Mouse (Mus musculus): Measurements from ENCODE around the gene Taok3. TPM values are rescaled to one million over a fixed set of nuclear protein-coding genes. Genes with fewer than 3 reads are reported as not detected.

Gene Taok3
- total and polyA plus RNA-seq, 3 experiments, result 58.4 to 213 (median 139) TPM

GRCm38 (mm10) chr5:117278809-117279668 is 159.1 kb downstream of the Taok3 start:
- H3K4me3 ChIP-seq (ENCODE audit: low read depth, low read length), result no peak overlapping the region
- peaks cover 3% of the 10 kb centered on the region for H3K9me3 ChIP-seq (replicated peaks)
- peaks cover 67% of the 10 kb centered on the region for H3K36me3 ChIP-seq (replicated peaks)
- no peak for DNase-seq (ENCODE audit: low spot score)
- no peaks in the 10 kb centered on the region for H3K27me3 ChIP-seq (ENCODE audit: insufficient read depth, low read length)
- TF ChIP-seq POLR2AphosphoS5 (IDR thresholded peaks at IDR 0.05; ENCODE audit: insufficient replicate concordance, low read depth, low read length), result no peak
- TF ChIP-seq GATA1 (IDR thresholded peaks at IDR 0.05; ENCODE audit: borderline replicate concordance, low read length), result no peak
- no peak for TF ChIP-seq GATA2 (IDR thresholded peaks at IDR 0.05; ENCODE audit: borderline replicate concordance, low read depth, low read length)
- TF ChIP-seq TAL1 (conservative IDR thresholded peaks at IDR 0.05; ENCODE audit: low read depth, low read length), result no peak
- no peak for TF ChIP-seq CTCF (IDR thresholded peaks at IDR 0.05; ENCODE audit: low read depth, low read length)
- peaks cover 33% of the 10 kb centered on the region for H3K4me1 ChIP-seq (ENCODE audit: insufficient read depth, low read depth, low read length)
- no peak for ATAC-seq (ENCODE audit: extremely low read depth, insufficient number of reproducible peaks, low FRiP score, poor library complexity, severe bottlenecking)

GRCm38 (mm10) chr5:117279669-117280050 is 159.7 kb downstream of the Taok3 start:
- peaks cover 39% of the 10 kb centered on the region for H3K4me1 ChIP-seq (ENCODE audit: insufficient read depth, low read depth, low read length)
- no peak for DNase-seq (ENCODE audit: low spot score)
- H3K4me3 ChIP-seq (ENCODE audit: low read depth, low read length), result no peak overlapping the region
- H3K36me3 ChIP-seq (replicated peaks), result peaks cover 69% of the 10 kb centered on the region
- no peaks in the 10 kb centered on the region for H3K27me3 ChIP-seq (ENCODE audit: insufficient read depth, low read length)
- TF ChIP-seq POLR2AphosphoS5 (IDR thresholded peaks at IDR 0.05; ENCODE audit: insufficient replicate concordance, low read depth, low read length) (no peak), GATA1 (IDR thresholded peaks at IDR 0.05; ENCODE audit: borderline replicate concordance, low read length) (no peak), TAL1 (conservative IDR thresholded peaks at IDR 0.05; ENCODE audit: low read depth, low read length) (no peak), CTCF (IDR thresholded peaks at IDR 0.05; ENCODE audit: low read depth, low read length) (no peak), GATA2 (IDR thresholded peaks at IDR 0.05; ENCODE audit: borderline replicate concordance, low read depth, low read length) (no peak)
- H3K9me3 ChIP-seq (replicated peaks), result peaks cover 3% of the 10 kb centered on the region
- ATAC-seq (ENCODE audit: extremely low read depth, insufficient number of reproducible peaks, low FRiP score, poor library complexity, severe bottlenecking), result 0 out of 2 replicates have a peak, but pooled peaks have one; percentile 15

GRCm38 (mm10) chr5:117281536-117281935 is 161.6 kb downstream of the Taok3 start:
- DNase-seq (ENCODE audit: low spot score) (peak; percentile 39), ATAC-seq (ENCODE audit: extremely low read depth, insufficient number of reproducible peaks, low FRiP score, poor library complexity, severe bottlenecking) (no peak)
- H3K4me1 ChIP-seq (ENCODE audit: insufficient read depth, low read depth, low read length), result peaks cover 53% of the 10 kb centered on the region
- no peaks in the 10 kb centered on the region for H3K27me3 ChIP-seq (ENCODE audit: insufficient read depth, low read length)
- peaks cover 3% of the 10 kb centered on the region for H3K9me3 ChIP-seq (replicated peaks)
- H3K4me3 ChIP-seq (ENCODE audit: low read depth, low read length), result no peak overlapping the region
- peaks cover 69% of the 10 kb centered on the region for H3K36me3 ChIP-seq (replicated peaks)
- TF ChIP-seq TAL1 (conservative IDR thresholded peaks at IDR 0.05; ENCODE audit: low read depth, low read length) (no peak), GATA2 (IDR thresholded peaks at IDR 0.05; ENCODE audit: borderline replicate concordance, low read depth, low read length) (no peak), CTCF (IDR thresholded peaks at IDR 0.05; ENCODE audit: low read depth, low read length) (no peak), POLR2AphosphoS5 (IDR thresholded peaks at IDR 0.05; ENCODE audit: insufficient replicate concordance, low read depth, low read length) (no peak), GATA1 (IDR thresholded peaks at IDR 0.05; ENCODE audit: borderline replicate concordance, low read length) (no peak)

GRCm38 (mm10) chr5:117282360-117282759 is 162.4 kb downstream of the Taok3 start:
- DNase-seq (ENCODE audit: low spot score) (no peak), ATAC-seq (ENCODE audit: extremely low read depth, insufficient number of reproducible peaks, low FRiP score, poor library complexity, severe bottlenecking) (no peak)
- Histone ChIP-seq H3K4me1 (ENCODE audit: insufficient read depth, low read depth, low read length) (peaks cover 53% of the 10 kb centered on the region), H3K4me3 (ENCODE audit: low read depth, low read length) (no peak overlapping the region), H3K9me3 (replicated peaks) (peaks cover 3% of the 10 kb centered on the region), H3K27me3 (ENCODE audit: insufficient read depth, low read length) (no peaks in the 10 kb centered on the region), H3K36me3 (replicated peaks) (peaks cover 69% of the 10 kb centered on the region)
- TF ChIP-seq GATA2 (IDR thresholded peaks at IDR 0.05; ENCODE audit: borderline replicate concordance, low read depth, low read length), result no peak
- no peak for TF ChIP-seq GATA1 (IDR thresholded peaks at IDR 0.05; ENCODE audit: borderline replicate concordance, low read length)
- TF ChIP-seq POLR2AphosphoS5 (IDR thresholded peaks at IDR 0.05; ENCODE audit: insufficient replicate concordance, low read depth, low read length), result no peak
- TF ChIP-seq TAL1 (conservative IDR thresholded peaks at IDR 0.05; ENCODE audit: low read depth, low read length), result no peak
- no peak for TF ChIP-seq CTCF (IDR thresholded peaks at IDR 0.05; ENCODE audit: low read depth, low read length)

GRCm38 (mm10) chr5:117284029-117284428 is 164.1 kb downstream of the Taok3 start:
- no peak overlapping the region for H3K4me3 ChIP-seq (ENCODE audit: low read depth, low read length)
- H3K36me3 ChIP-seq (replicated peaks), result peaks cover 63% of the 10 kb centered on the region
- no peak for DNase-seq (ENCODE audit: low spot score)
- TF ChIP-seq TAL1 (conservative IDR thresholded peaks at IDR 0.05; ENCODE audit: low read depth, low read length), result no peak
- TF ChIP-seq GATA2 (IDR thresholded peaks at IDR 0.05; ENCODE audit: borderline replicate concordance, low read depth, low read length), result no peak
- no peak for TF ChIP-seq GATA1 (IDR thresholded peaks at IDR 0.05; ENCODE audit: borderline replicate concordance, low read length)
- TF ChIP-seq POLR2AphosphoS5 (IDR thresholded peaks at IDR 0.05; ENCODE audit: insufficient replicate concordance, low read depth, low read length), result no peak
- no peak for TF ChIP-seq CTCF (IDR thresholded peaks at IDR 0.05; ENCODE audit: low read depth, low read length)
- peaks cover 62% of the 10 kb centered on the region for H3K4me1 ChIP-seq (ENCODE audit: insufficient read depth, low read depth, low read length)
- no peaks in the 10 kb centered on the region for H3K9me3 ChIP-seq (replicated peaks)
- no peaks in the 10 kb centered on the region for H3K27me3 ChIP-seq (ENCODE audit: insufficient read depth, low read length)
- ATAC-seq (ENCODE audit: extremely low read depth, insufficient number of reproducible peaks, low FRiP score, poor library complexity, severe bottlenecking), result no peak

- no peak for TF ChIP-seq POLR2AphosphoS5 (IDR thresholded peaks at IDR 0.05; ENCODE audit: insufficient replicate concordance, low read depth, low read length)
- no peak for TF ChIP-seq TAL1 (conservative IDR thresholded peaks at IDR 0.05; ENCODE audit: low read depth, low read length)
- TF ChIP-seq GATA1 (IDR thresholded peaks at IDR 0.05; ENCODE audit: borderline replicate concordance, low read length), result no peak
- no peak for TF ChIP-seq CTCF (IDR thresholded peaks at IDR 0.05; ENCODE audit: low read depth, low read length)
- no peak for TF ChIP-seq GATA2 (IDR thresholded peaks at IDR 0.05; ENCODE audit: borderline replicate concordance, low read depth, low read length)
- no peaks in the 10 kb centered on the region for H3K27me3 ChIP-seq (ENCODE audit: insufficient read depth, low read length)
- H3K9me3 ChIP-seq (replicated peaks), result no peaks in the 10 kb centered on the region
- DNase-seq (ENCODE audit: low spot score) (no peak), ATAC-seq (ENCODE audit: extremely low read depth, insufficient number of reproducible peaks, low FRiP score, poor library complexity, severe bottlenecking) (no peak)
- peaks cover 55% of the 10 kb centered on the region for H3K4me1 ChIP-seq (ENCODE audit: insufficient read depth, low read depth, low read length)
- H3K36me3 ChIP-seq (replicated peaks), result peaks cover 57% of the 10 kb centered on the region
- H3K4me3 ChIP-seq (ENCODE audit: low read depth, low read length), result no peak overlapping the region
These were observed 164.8 kb downstream of the Taok3 start for GRCm38 (mm10) chr5:117284682-117285081.

All from G1E (cell line).